Mouse (Mus musculus): ENCODE measurements around the gene Emilin2.

DNA sequence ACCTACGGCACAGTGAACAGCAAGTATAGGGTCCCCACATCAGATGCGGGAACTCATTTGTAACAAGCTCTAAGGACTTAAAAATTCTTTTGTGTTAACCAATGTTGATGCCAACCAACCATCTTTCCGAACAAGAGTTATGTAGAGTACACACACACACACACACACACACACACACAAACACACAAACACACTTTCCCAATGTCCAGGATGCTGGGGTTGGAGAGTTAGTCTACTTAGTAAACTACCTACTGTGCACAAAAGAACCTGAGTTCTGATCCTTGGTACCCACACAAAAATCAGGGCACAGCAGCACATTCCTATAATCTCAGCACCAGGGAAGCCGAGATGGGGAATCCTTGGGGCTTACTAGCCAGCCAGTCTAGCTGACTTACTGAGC lies 5.8 kb upstream of the Emilin2 start:
- no peak for TF ChIP-seq POLR2A (IDR thresholded peaks at IDR 0.05; ENCODE audit: low read depth, low read length)
- no peak for TF ChIP-seq CTCF (IDR thresholded peaks at IDR 0.05; ENCODE audit: extremely low read depth, insufficient read length, insufficient replicate concordance, low read depth, low read length)

All from small intestine, adult 2 months (tissue).